Mouse (Mus musculus) intestine, embryonic 14.5 days (tissue): ENCODE results near the gene Nuak2. TPM values are rescaled to one million over a fixed set of nuclear protein-coding genes. Genes with fewer than 3 reads are reported as not detected.
"Not testable (repeated sequence)": the region's sequence is repeated elsewhere in the genome, so short reads cannot be mapped to it uniquely, and the experiment has no call there.

Experiments
- ATAC-seq: fragments of 200-750 bp; cut with Nextera tagmentation; replicated peaks from 2 replicates; pipeline ENCODE4 v1.8.0; 2017; ENCODE audit warnings: low read depth, moderate number of reproducible peaks, moderate TSS enrichment, moderate library complexity; ENCODE audit not compliant: low FRiP score, low TSS enrichment
- DNase-seq: peaks from one replicate; pipeline ENCODE4 v3.0.0-alpha.2; 2018; ENCODE audit warnings: low spot score
- H3K27ac ChIP-seq: fragments of 300-500 bp; sonication (generic); 2 replicates; pipeline ENCODE4 v1.5.1; 2014; ENCODE audit warnings: low read depth, mild to moderate bottlenecking, control low read depth
- H3K27me3 ChIP-seq: fragments of 300-500 bp; sonication (generic); replicated peaks from 2 replicates; pipeline ENCODE4 v1.6.1; 2014; ENCODE audit warnings: low read length, control low read depth; ENCODE audit not compliant: control insufficient read depth, insufficient read depth
- H3K36me3 ChIP-seq: fragments of 300-500 bp; sonication (generic); 2 replicates; pipeline ENCODE4 v1.6.1; 2014; ENCODE audit warnings: low read length, control low read depth; ENCODE audit not compliant: control insufficient read depth, insufficient read depth
- H3K4me1 ChIP-seq: fragments of 300-500 bp; sonication (generic); replicated peaks from 2 replicates; pipeline ENCODE4 v1.6.1; 2014; ENCODE audit warnings: low read length, control low read depth, mixed read lengths; ENCODE audit not compliant: control insufficient read depth, insufficient read depth
- H3K4me2 ChIP-seq: fragments of 300-500 bp; sonication (generic); 2 replicates; pipeline ENCODE4 v1.6.1; 2014; ENCODE audit warnings: low read length
- H3K4me3 ChIP-seq: fragments of 300-500 bp; sonication (generic); 2 replicates; pipeline ENCODE4 v1.5.1; 2014; ENCODE audit warnings: low read depth, low read length, control low read depth, mixed read lengths
- H3K9ac ChIP-seq: fragments of 300-500 bp; sonication (generic); 2 replicates; pipeline ENCODE4 v1.6.1; 2014; ENCODE audit warnings: mild to moderate bottlenecking, low read length
- H3K9me3 ChIP-seq: fragments of 300-500 bp; sonication (generic); 2 replicates; pipeline ENCODE4 v1.6.1; 2016; ENCODE audit warnings: low read length, control low read depth; ENCODE audit not compliant: control insufficient read depth
- WGBS: fragments of 180-500 bp; shearing (Covaris S2); extraction: QIAGEN DNeasy Blood & Tissue Kit; methylation state at CpG from one replicate; pipeline ENCODE4 v1.1.7; 2014; 5-methylcytosine and 5-hydroxymethylcytosine counted together
- polyA plus RNA-seq: library from polyadenylated mRNA; unstranded; fragments of >200 nt; fragmentation: Nextera tagmentation; extraction: Ambion mirVana; gene quantifications from 2 replicates; pipeline ENCODE4 v1.2.1, GENCODE M21; 2014

The Nuak2 gene
- 2.1 and 4.4 TPM in 2 replicates for polyA plus RNA-seq

GRCm38 (mm10) chr1:132315889-132316624 lies at the start of gene Nuak2:
Gene Nuak2 (plus strand): TSS chr1:132316126.
- peak; percentile 86 for DNase-seq
- Histone ChIP-seq H3K9me3 (no peaks in the 10 kb centered on the region), H3K9ac (peak within 1 kb of the TSS; percentile 40), H3K4me1 (peaks cover 16% of the 10 kb centered on the region), H3K4me3 (peak within 1 kb of the TSS; percentile 51), H3K36me3 (no peaks in the 10 kb centered on the region), H3K27ac (no peak within 1 kb of the TSS), H3K27me3 (peaks cover 20% of the 10 kb centered on the region), H3K4me2 (peak within 1 kb of the TSS; percentile 88)
- peak; percentile 88 for ATAC-seq
- WGBS: 1% methylated on average over 67 of the region's 67 CpGs

- Histone ChIP-seq H3K4me2 (no peak overlapping the region), H3K4me3 (no peak overlapping the region), H3K9me3 (no peaks in the 10 kb centered on the region), H3K36me3 (no peaks in the 10 kb centered on the region), H3K9ac (no peak overlapping the region), H3K27ac (no peak overlapping the region), H3K27me3 (no peaks in the 10 kb centered on the region), H3K4me1 (no peaks in the 10 kb centered on the region)
- WGBS: 49% methylated on average over 8 of the region's 8 CpGs
- ATAC-seq (no peak), DNase-seq (no peak)
These were observed 49.0 kb upstream of the Nuak2 start for GRCm38 (mm10) chr1:132266791-132267557.

GRCm38 (mm10) chr1:132267959-132268358 lies 48.0 kb upstream of the Nuak2 start:
- no peak for DNase-seq
- no peak overlapping the region for H3K4me3 ChIP-seq
- 78% methylated on average over 2 of the region's 2 CpGs for WGBS
- no peak for ATAC-seq
- H3K9me3 ChIP-seq: no peaks in the 10 kb centered on the region
- H3K9ac ChIP-seq: no peak overlapping the region
- H3K27ac ChIP-seq: no peak overlapping the region
- no peaks in the 10 kb centered on the region for H3K36me3 ChIP-seq
- H3K4me2 ChIP-seq: no peak overlapping the region
- no peaks in the 10 kb centered on the region for H3K27me3 ChIP-seq
- H3K4me1 ChIP-seq: no peaks in the 10 kb centered on the region

- Histone ChIP-seq H3K9me3 (no peaks in the 10 kb centered on the region), H3K9ac (no peak overlapping the region), H3K27me3 (no peaks in the 10 kb centered on the region), H3K4me3 (no peak overlapping the region), H3K27ac (no peak overlapping the region), H3K4me2 (no peak overlapping the region), H3K4me1 (no peaks in the 10 kb centered on the region), H3K36me3 (no peaks in the 10 kb centered on the region)
- DNase-seq (no peak), ATAC-seq (no peak)
- WGBS: 66% methylated on average over 7 of the region's 7 CpGs
These were observed 47.4 kb upstream of the Nuak2 start for GRCm38 (mm10) chr1:132268418-132269060.

- WGBS: 75% methylated on average over 3 of the region's 3 CpGs
- ATAC-seq: no peak
- H3K36me3 ChIP-seq: no peaks in the 10 kb centered on the region
- no peak overlapping the region for H3K27ac ChIP-seq
- no peak for DNase-seq
- no peak overlapping the region for H3K4me2 ChIP-seq
- H3K4me1 ChIP-seq: no peaks in the 10 kb centered on the region
- no peaks in the 10 kb centered on the region for H3K9me3 ChIP-seq
- no peak overlapping the region for H3K4me3 ChIP-seq
- H3K9ac ChIP-seq: no peak overlapping the region
- no peaks in the 10 kb centered on the region for H3K27me3 ChIP-seq
These were observed 44.7 kb upstream of the Nuak2 start for GRCm38 (mm10) chr1:132271237-132271636.

- H3K9me3 ChIP-seq: no peaks in the 10 kb centered on the region
- H3K9ac ChIP-seq: no peak overlapping the region
- no peaks in the 10 kb centered on the region for H3K4me1 ChIP-seq
- 59% methylated on average over 3 of the region's 3 CpGs for WGBS
- no peak for DNase-seq
- H3K36me3 ChIP-seq: no peaks in the 10 kb centered on the region
- no peak overlapping the region for H3K27ac ChIP-seq
- no peak for ATAC-seq
- no peaks in the 10 kb centered on the region for H3K27me3 ChIP-seq
- no peak overlapping the region for H3K4me3 ChIP-seq
- no peak overlapping the region for H3K4me2 ChIP-seq
These were observed 39.2 kb upstream of the Nuak2 start for GRCm38 (mm10) chr1:132276694-132277093.

- no peak overlapping the region for H3K9ac ChIP-seq
- ATAC-seq (no peak), DNase-seq (no peak)
- no peak overlapping the region for H3K4me3 ChIP-seq
- no peaks in the 10 kb centered on the region for H3K9me3 ChIP-seq
- WGBS: 54% methylated on average over 6 of the region's 6 CpGs
- no peaks in the 10 kb centered on the region for H3K36me3 ChIP-seq
- no peak overlapping the region for H3K27ac ChIP-seq
- no peaks in the 10 kb centered on the region for H3K4me1 ChIP-seq
- H3K27me3 ChIP-seq: no peaks in the 10 kb centered on the region
- no peak overlapping the region for H3K4me2 ChIP-seq
These were observed 38.8 kb upstream of the Nuak2 start for GRCm38 (mm10) chr1:132277124-132277523.

- H3K4me3 ChIP-seq, H3K4me1 ChIP-seq, H3K9ac ChIP-seq, H3K9me3 ChIP-seq, H3K36me3 ChIP-seq, H3K4me2 ChIP-seq, ATAC-seq, H3K27me3 ChIP-seq, DNase-seq, H3K27ac ChIP-seq: not testable (repeated sequence)
- 69% methylated on average over 6 of the region's 6 CpGs for WGBS
These were observed 35.3 kb upstream of the Nuak2 start for GRCm38 (mm10) chr1:132280636-132281035.
